Mouse (Mus musculus) olfactory bulb, adult 2 months (tissue): ENCODE results near the gene Tmem86a. TPM values are rescaled to one million over a fixed set of nuclear protein-coding genes. Genes with fewer than 3 reads are reported as not detected.

Source experiments
- H3K27ac ChIP-seq: fragments of 200-500 bp; 2 replicates; pipeline ENCODE4 v1.5.1; 2012; ENCODE audit warnings: low read depth, low read length; ENCODE audit not compliant: insufficient read depth
- H3K4me1 ChIP-seq: fragments of 200-500 bp; 2 replicates; pipeline ENCODE4 v1.6.1; 2012; ENCODE audit warnings: low read length; ENCODE audit not compliant: control insufficient read depth, insufficient read depth
- H3K4me3 ChIP-seq: fragments of 200-500 bp; 2 replicates; pipeline ENCODE4 v1.5.1; 2012; ENCODE audit warnings: mild to moderate bottlenecking, low read depth, low read length, moderate library complexity; ENCODE audit not compliant: insufficient read depth
- CTCF ChIP-seq: fragments of 200-500 bp; IDR thresholded peaks from 2 replicates; pipeline ENCODE4 v1.5.1; 2012; ENCODE audit warnings: low read depth, mild to moderate bottlenecking, low read length, moderate library complexity; ENCODE audit not compliant: insufficient read depth
- POLR2A ChIP-seq: fragments of 200-500 bp; IDR thresholded peaks from 2 replicates; pipeline ENCODE4 v1.6.1; 2012; ENCODE audit warnings: mild to moderate bottlenecking, low read depth, low read length, moderate library complexity; ENCODE audit not compliant: insufficient read depth
- WGBS: fragments of 180-500 bp; shearing (Covaris S2); methylation state at CpG from one replicate; pipeline ENCODE4 v1.1.7; 2018; 5-methylcytosine and 5-hydroxymethylcytosine counted together
- polyA plus RNA-seq: library from polyadenylated mRNA; stranded (reverse); fragments of >200 nt; gene quantifications from 2 replicates; pipeline ENCODE4 v1.2.4, GENCODE M21; 2012; ENCODE audit warnings: low replicate concordance; ENCODE audit not compliant: missing spikeins, insufficient read depth, insufficient read length

Tmem86a gene
- polyA plus RNA-seq, 1 experiment = not detected

DNA sequence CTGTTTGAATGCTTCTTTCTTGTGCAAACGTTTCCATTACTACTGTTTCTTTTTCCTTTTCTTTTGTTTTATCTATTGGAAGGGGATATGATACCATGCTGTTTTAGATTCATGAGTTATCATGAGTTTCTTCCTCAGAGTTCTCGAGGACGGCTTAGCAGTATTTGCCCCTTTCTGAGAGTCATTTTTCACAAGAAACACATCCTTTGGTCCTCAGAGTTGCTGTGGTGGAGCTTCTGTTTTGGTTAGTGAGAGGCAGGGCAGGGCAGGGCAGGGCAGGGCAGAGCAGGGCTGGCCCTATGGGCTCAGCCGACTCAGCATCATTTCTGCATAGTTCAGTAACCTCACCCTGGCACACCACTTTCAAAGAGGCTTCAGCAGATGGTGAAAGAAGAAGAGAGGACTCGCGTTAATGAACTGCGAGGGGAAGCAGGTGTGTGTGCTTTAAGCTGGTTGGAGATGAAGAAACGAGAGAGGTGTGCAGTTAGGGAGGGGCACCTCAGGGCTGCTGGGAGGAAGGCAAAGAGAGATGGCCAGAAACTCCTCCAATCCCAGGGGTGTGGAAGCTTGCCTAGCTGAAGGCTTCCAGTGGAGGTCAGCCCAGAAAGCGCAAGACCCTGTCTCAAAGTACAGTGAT, 37.2 kb upstream of the Tmem86a start:
- TF ChIP-seq POLR2A = no peak
- no peak for TF ChIP-seq CTCF
- Histone ChIP-seq H3K4me3 (no peak overlapping the region), H3K4me1 (peaks cover 5% of the 10 kb centered on the region), H3K27ac (no peak overlapping the region)
- 46% methylated on average over 9 of the region's 9 CpGs for WGBS

DNA sequence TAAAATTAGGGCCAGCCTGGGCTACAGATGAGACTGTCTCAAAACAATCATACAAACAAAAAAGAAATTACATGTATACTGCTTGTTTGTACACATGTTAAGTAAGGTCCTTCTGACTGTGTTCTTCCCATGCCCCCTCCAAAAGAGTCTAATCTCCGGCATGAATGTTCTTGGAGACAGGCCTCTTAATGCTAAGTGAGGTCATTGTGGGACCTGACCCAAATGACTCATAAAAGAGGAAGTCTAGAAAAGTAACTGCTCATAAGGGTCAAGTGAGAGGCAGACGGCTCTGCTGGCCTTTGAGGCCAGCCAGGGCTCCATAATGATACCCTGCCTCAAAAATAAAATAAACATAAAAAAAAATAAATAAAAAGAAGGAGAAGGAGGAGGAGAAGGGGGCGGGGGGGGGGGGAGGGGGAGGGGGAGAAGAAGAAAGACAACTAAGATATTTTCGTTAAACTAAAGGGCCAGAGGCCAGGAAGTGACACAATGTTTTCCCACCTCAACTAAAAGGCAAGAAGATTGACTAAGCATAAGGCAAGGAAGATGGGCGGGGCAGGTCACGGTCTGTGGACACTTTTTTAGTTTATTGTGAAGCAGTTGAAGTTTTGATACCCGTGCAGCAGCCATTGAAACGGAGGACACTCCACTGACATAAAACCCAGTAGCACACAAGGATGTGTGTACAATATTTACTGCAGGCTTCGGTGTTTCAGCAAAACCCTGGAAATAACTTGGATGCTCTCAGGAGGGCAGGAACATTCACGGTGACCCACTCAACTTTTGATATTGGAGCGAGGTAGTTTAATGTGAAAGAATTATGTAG, 35.6 kb upstream of the Tmem86a start:
- H3K27ac ChIP-seq = no peak overlapping the region
- no peak overlapping the region for H3K4me3 ChIP-seq
- TF ChIP-seq POLR2A (no peak), CTCF (no peak)
- 48% methylated on average over 11 of the region's 11 CpGs for WGBS
- H3K4me1 ChIP-seq = peaks cover 3% of the 10 kb centered on the region

- H3K4me1 ChIP-seq = peaks cover 3% of the 10 kb centered on the region
- TF ChIP-seq CTCF (peak; percentile 55), POLR2A (no peak)
- H3K27ac ChIP-seq = no peak overlapping the region
- 10% methylated on average over 6 of the region's 6 CpGs for WGBS
- H3K4me3 ChIP-seq = no peak overlapping the region
Observed at GRCm38 (mm10) chr7:47015390-47016065, 34.9 kb upstream of the Tmem86a start.

DNA sequence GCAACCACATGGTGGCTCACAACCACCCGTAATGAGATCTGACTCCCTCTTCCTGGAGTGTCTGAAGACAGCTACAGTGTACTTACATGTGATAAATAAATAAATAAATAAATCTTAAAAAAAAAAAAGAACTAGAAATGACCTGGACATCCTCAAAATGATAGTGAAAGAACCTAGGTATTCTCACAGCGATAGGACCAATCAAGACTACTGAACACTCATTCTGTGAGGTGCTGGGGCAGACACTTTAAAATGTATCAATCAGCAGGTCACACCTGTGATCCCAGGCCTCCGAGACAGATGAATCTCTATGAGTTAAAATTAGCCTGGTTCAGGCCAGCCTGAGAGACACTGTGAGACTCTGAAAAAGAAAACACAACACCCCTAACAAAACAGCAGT, 33.8 kb upstream of the Tmem86a start:
- WGBS = 78% methylated on average over 3 of the region's 3 CpGs
- H3K27ac ChIP-seq = no peak overlapping the region
- no peak for TF ChIP-seq POLR2A
- TF ChIP-seq CTCF = no peak
- no peak overlapping the region for H3K4me3 ChIP-seq
- H3K4me1 ChIP-seq = peaks cover 3% of the 10 kb centered on the region

- no peak overlapping the region for H3K4me3 ChIP-seq
- WGBS = 78% methylated on average over 7 of the region's 7 CpGs
Observed at GRCm38 (mm10) chr7:47017146-47017545, 33.3 kb upstream of the Tmem86a start.

GRCm38 (mm10) chr7:47019641-47020040, 30.8 kb upstream of the Tmem86a start:
- WGBS = 61% methylated on average over 5 of the region's 5 CpGs
- Histone ChIP-seq H3K4me3 (no peak overlapping the region), H3K4me1 (peaks cover 3% of the 10 kb centered on the region), H3K27ac (no peak overlapping the region)
- TF ChIP-seq POLR2A (no peak), CTCF (no peak)

More at GRCm38 (mm10) chr7:47017146-47017545, 33.3 kb upstream of the Tmem86a start:
- TF ChIP-seq POLR2A = no peak
- TF ChIP-seq CTCF = no peak
- peaks cover 3% of the 10 kb centered on the region for H3K4me1 ChIP-seq
- no peak overlapping the region for H3K27ac ChIP-seq

DNA sequence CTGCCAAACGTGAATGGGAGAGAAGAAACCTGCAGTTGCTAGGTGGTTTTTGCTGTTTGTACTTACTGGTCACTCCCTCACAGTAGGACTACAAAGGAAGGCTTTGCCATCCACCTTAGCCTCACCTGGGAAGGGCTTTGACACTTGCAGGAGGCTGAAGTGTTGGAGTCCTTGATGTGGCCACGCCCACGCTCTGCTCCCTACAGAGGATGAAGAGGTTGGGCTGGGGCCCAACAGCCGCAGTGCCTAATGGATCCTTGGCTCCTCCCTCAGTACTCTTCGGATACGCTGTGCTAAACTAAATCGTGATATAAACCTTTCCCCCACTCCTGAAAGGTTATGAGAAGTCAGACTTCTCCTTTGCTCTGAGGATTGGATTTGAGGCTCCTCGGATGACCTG, 29.4 kb upstream of the Tmem86a start:
- WGBS = 24% methylated on average over 8 of the region's 8 CpGs
- Histone ChIP-seq H3K27ac (no peak overlapping the region), H3K4me1 (peaks cover 6% of the 10 kb centered on the region), H3K4me3 (no peak overlapping the region)
- TF ChIP-seq CTCF (no peak), POLR2A (no peak)

GRCm38 (mm10) chr7:47022482-47022881, 27.9 kb upstream of the Tmem86a start:
- TF ChIP-seq CTCF = no peak
- TF ChIP-seq POLR2A = no peak
- H3K4me3 ChIP-seq = no peak overlapping the region
- WGBS = 64% methylated on average over 8 of the region's 8 CpGs
- H3K4me1 ChIP-seq = peaks cover 6% of the 10 kb centered on the region
- no peak overlapping the region for H3K27ac ChIP-seq

GRCm38 (mm10) chr7:47023530-47023929, 26.9 kb upstream of the Tmem86a start:
- peak; percentile 73 for TF ChIP-seq CTCF
- no peak for TF ChIP-seq POLR2A
- Histone ChIP-seq H3K4me3 (no peak overlapping the region), H3K27ac (no peak overlapping the region), H3K4me1 (peaks cover 6% of the 10 kb centered on the region)
- 11% methylated on average over 6 of the region's 6 CpGs for WGBS
